Mouse (Mus musculus) G1E (cell line): ENCODE results near the gene Gm4952.

Experiments
- CTCF ChIP-seq: IDR thresholded peaks from 2 replicates; pipeline ENCODE4 v1.5.1; 2012; ENCODE audit warnings: low read depth, low read length, inconsistent platforms, mixed read lengths
- POLR2AphosphoS5 ChIP-seq: IDR thresholded peaks from 2 replicates; pipeline ENCODE4 v1.6.1; 2012; ENCODE audit warnings: low read depth, low read length, inconsistent platforms; ENCODE audit not compliant: insufficient replicate concordance

- TF ChIP-seq CTCF (no peak), POLR2AphosphoS5 (no peak)
Observed at GRCm38 (mm10) chr19:12671051-12671450, 71.3 kb downstream of the Gm4952 start.
